Mouse (Mus musculus) kidney, adult 8-10 months (tissue): ENCODE measurements at regions not wholly inside any gene's neighbourhood (a gene's known extent, or its start where the extent isn't known, plus 50 kb on each side); places are given as distances from the start of the nearest gene placed in this dataset.

Source experiments
- DNase-seq, 2 experiments: peaks; one replicate each; pipeline ENCODE4 v3.0.0; 2022

- peak in 1 of 2 experiments; percentile 46 for DNase-seq
Measured at GRCm38 (mm10) chr9:102782926-102783850, 51.5 kb upstream of the Ryk start.

GRCm38 (mm10) chr9:102784329-102785026 lies 50.2 kb upstream of the Ryk start:
- DNase-seq, result peak; percentile 88 to 94
